Mouse (Mus musculus) limb, embryonic 14.5 days (tissue): Measurements from ENCODE around the gene Zbed4. TPM values are rescaled to one million over a fixed set of nuclear protein-coding genes. Genes with fewer than 3 reads are reported as not detected.
"Not testable (repeated sequence)": the region's sequence is repeated elsewhere in the genome, so short reads cannot be mapped to it uniquely, and the experiment has no call there.

Experiments
- ATAC-seq: fragments of 200-750 bp; cut with Nextera tagmentation; 2 replicates; pipeline ENCODE4 v1.8.0; 2017; ENCODE audit warnings: low read depth, moderate number of reproducible peaks, moderate TSS enrichment; ENCODE audit not compliant: low FRiP score
- DNase-seq: peaks from one replicate; pipeline ENCODE4 v3.0.0-alpha.2; 2015; ENCODE audit warnings: low spot score
- H3K27ac ChIP-seq: fragments of 300-500 bp; sonication (generic); replicated peaks from 2 replicates; pipeline ENCODE4 v1.5.1; 2014; ENCODE audit warnings: low read depth, mild to moderate bottlenecking, low read length, moderate library complexity, mixed read lengths
- H3K27me3 ChIP-seq: fragments of 300-500 bp; sonication (generic); 2 replicates; pipeline ENCODE4 v1.6.1; 2014; ENCODE audit warnings: low read length, mixed read lengths; ENCODE audit not compliant: control insufficient read depth, insufficient read depth
- H3K36me3 ChIP-seq: fragments of 300-500 bp; sonication (generic); 2 replicates; pipeline ENCODE4 v1.6.1; 2014; ENCODE audit warnings: mild to moderate bottlenecking, low read length, moderate library complexity, mixed read lengths; ENCODE audit not compliant: control insufficient read depth, insufficient read depth
- H3K4me1 ChIP-seq: fragments of 300-500 bp; sonication (generic); 2 replicates; pipeline ENCODE4 v1.6.1; 2014; ENCODE audit warnings: antibody characterized with exemption, low read length, mixed read lengths; ENCODE audit not compliant: control insufficient read depth, insufficient read depth
- H3K4me2 ChIP-seq: fragments of 300-500 bp; sonication (generic); replicated peaks from 2 replicates; pipeline ENCODE4 v1.6.1; 2014; ENCODE audit warnings: low read depth, mild to moderate bottlenecking, low read length, moderate library complexity; ENCODE audit not compliant: severe bottlenecking
- H3K4me3 ChIP-seq: fragments of 300-500 bp; sonication (generic); replicated peaks from 2 replicates; pipeline ENCODE4 v1.5.1; 2014; ENCODE audit warnings: low read length
- H3K9ac ChIP-seq: fragments of 300-500 bp; sonication (generic); 2 replicates; pipeline ENCODE4 v1.6.1; 2014; ENCODE audit warnings: mild to moderate bottlenecking, low read depth, low read length, moderate library complexity; ENCODE audit not compliant: severe bottlenecking
- H3K9me3 ChIP-seq: fragments of 300-500 bp; sonication (generic); 2 replicates; pipeline ENCODE4 v1.6.1; 2016; ENCODE audit warnings: low read length; ENCODE audit not compliant: control insufficient read depth
- POLR2A ChIP-seq: fragments of 200-500 bp; IDR thresholded peaks from 2 replicates; pipeline ENCODE4 v1.8.0; 2012; ENCODE audit warnings: inconsistent platforms, mild to moderate bottlenecking, moderate library complexity, borderline replicate concordance; ENCODE audit not compliant: insufficient read depth, insufficient read length; ENCODE audit errors: extremely low read depth
- WGBS: fragments of 180-500 bp; shearing (Covaris S2); extraction: QIAGEN DNeasy Blood & Tissue Kit; methylation state at CpG from one replicate; pipeline ENCODE4 v1.1.7; 2014; 5-methylcytosine and 5-hydroxymethylcytosine counted together
- polyA plus RNA-seq, 2 experiments: library from polyadenylated mRNA; depleted of rRNA in 1 of 2; stranded (reverse) in 1 of 2; unstranded in 1 of 2; fragments of >200 nt; fragmentation: Nextera tagmentation in 1 of 2; extraction: Ambion mirVana in 1 of 2; gene quantifications; 2 replicates each; pipeline versions ENCODE4 v1.2.1 to v1.2.3; 2012 to 2014

Gene Zbed4
- polyA plus RNA-seq, 2 experiments: 12.4 to 14.9 TPM

- H3K27ac ChIP-seq: no peak overlapping the region
- H3K27me3 ChIP-seq: no peaks in the 10 kb centered on the region
- no peak overlapping the region for H3K9ac ChIP-seq
- peaks cover 66% of the 10 kb centered on the region for H3K36me3 ChIP-seq
- ATAC-seq (no peak), DNase-seq (no peak)
- 98% methylated on average over 4 of the region's 4 CpGs for WGBS
- no peaks in the 10 kb centered on the region for H3K4me1 ChIP-seq
- no peak overlapping the region for H3K4me3 ChIP-seq
- TF ChIP-seq POLR2A: no peak
- no peaks in the 10 kb centered on the region for H3K9me3 ChIP-seq
- no peak overlapping the region for H3K4me2 ChIP-seq
Measured at GRCm38 (mm10) chr15:88761551-88761950, 10.1 kb downstream of the Zbed4 start.

GRCm38 (mm10) chr15:88766139-88766538 is 14.7 kb downstream of the Zbed4 start:
- DNase-seq, H3K27me3 ChIP-seq, H3K4me2 ChIP-seq, ATAC-seq, H3K27ac ChIP-seq, H3K9ac ChIP-seq, H3K9me3 ChIP-seq, H3K4me3 ChIP-seq, H3K4me1 ChIP-seq: not testable (repeated sequence)
- H3K36me3 ChIP-seq: peaks cover 46% of the 10 kb centered on the region
- WGBS: 97% methylated on average over 2 of the region's 2 CpGs

- WGBS: 62% methylated on average over 1 of the region's 1 CpGs
- H3K9me3 ChIP-seq: no peaks in the 10 kb centered on the region
Measured at GRCm38 (mm10) chr15:88768537-88768936, 17.1 kb downstream of the Zbed4 start.

GRCm38 (mm10) chr15:88774630-88775029 is 23.2 kb downstream of the Zbed4 start:
- H3K9ac ChIP-seq, H3K4me2 ChIP-seq, DNase-seq, H3K4me1 ChIP-seq, H3K4me3 ChIP-seq, H3K9me3 ChIP-seq, H3K27ac ChIP-seq, H3K27me3 ChIP-seq, ATAC-seq: not testable (repeated sequence)
- WGBS: 90% methylated on average over 5 of the region's 5 CpGs
- peaks cover 40% of the 10 kb centered on the region for H3K36me3 ChIP-seq

More at GRCm38 (mm10) chr15:88768537-88768936, 17.1 kb downstream of the Zbed4 start:
- Histone ChIP-seq H3K4me3 (no peak overlapping the region), H3K27me3 (no peaks in the 10 kb centered on the region), H3K27ac (no peak overlapping the region), H3K4me1 (no peaks in the 10 kb centered on the region), H3K4me2 (no peak overlapping the region), H3K9ac (no peak overlapping the region), H3K36me3 (peaks cover 39% of the 10 kb centered on the region)
- TF ChIP-seq POLR2A: no peak
- DNase-seq: no peak
- no peak for ATAC-seq

GRCm38 (mm10) chr15:88792140-88792850 is 40.8 kb downstream of the Zbed4 start:
- H3K27ac ChIP-seq: no peak overlapping the region
- no peaks in the 10 kb centered on the region for H3K4me1 ChIP-seq
- H3K27me3 ChIP-seq: no peaks in the 10 kb centered on the region
- no peak for DNase-seq
- no peak overlapping the region for H3K9ac ChIP-seq
- TF ChIP-seq POLR2A: no peak
- no peak overlapping the region for H3K4me3 ChIP-seq
- WGBS: 75% methylated on average over 4 of the region's 4 CpGs
- no peak for ATAC-seq
- no peaks in the 10 kb centered on the region for H3K9me3 ChIP-seq
- no peak overlapping the region for H3K4me2 ChIP-seq
- peaks cover 1% of the 10 kb centered on the region; the same call in 1 of the 2 replicates for H3K36me3 ChIP-seq

GRCm38 (mm10) chr15:88794729-88795128 is 43.3 kb downstream of the Zbed4 start:
- H3K4me2 ChIP-seq, H3K4me3 ChIP-seq, H3K9ac ChIP-seq, H3K9me3 ChIP-seq, H3K36me3 ChIP-seq, ATAC-seq, H3K27me3 ChIP-seq, H3K27ac ChIP-seq, H3K4me1 ChIP-seq, DNase-seq: not testable (repeated sequence)
- WGBS: 82% methylated on average over 5 of the region's 5 CpGs
